Mouse (Mus musculus): ENCODE measurements at regions not wholly inside any gene's neighbourhood (a gene's known extent, or its start where the extent isn't known, plus 50 kb on each side); places are given as distances from the start of the nearest gene placed in this dataset.

DNA sequence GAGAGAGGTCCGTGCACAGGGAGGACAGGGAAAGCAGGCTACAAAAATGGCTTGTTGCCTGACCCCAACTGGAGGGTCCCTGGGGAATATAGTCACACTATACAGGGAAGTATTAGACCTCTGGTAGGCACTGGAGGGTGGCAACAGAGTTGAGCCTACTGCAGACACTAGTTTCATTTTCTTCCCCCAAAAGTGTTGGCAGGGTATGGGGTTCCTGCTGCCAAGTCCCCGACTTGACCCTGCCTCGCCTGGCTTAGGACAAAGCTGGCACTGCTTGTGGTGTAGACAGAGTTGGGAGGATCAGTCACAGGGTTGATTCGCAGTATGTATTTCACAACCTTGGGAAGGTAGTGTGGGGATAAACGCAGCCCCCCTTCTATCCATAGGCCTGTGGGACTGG lies 362.2 kb downstream of the Fam19a5 start:
- Histone ChIP-seq H3K27me3 (ENCODE audit: control insufficient read depth, insufficient read depth, low read length) (no peaks in the 10 kb centered on the region), H3K9me3 (replicated peaks; ENCODE audit: control insufficient read depth, low read length) (no peaks in the 10 kb centered on the region), H3K4me3 (ENCODE audit: low read depth, low read length) (no peak overlapping the region), H3K27ac (replicated peaks; ENCODE audit: low read depth, low read length) (no peak overlapping the region), H3K4me2 (ENCODE audit: low read depth, low read length) (no peak overlapping the region), H3K4me1 (ENCODE audit: control insufficient read depth, insufficient read depth, low read length) (no peaks in the 10 kb centered on the region), H3K9ac (replicated peaks; ENCODE audit: low read length) (no peak overlapping the region), H3K36me3 (replicated peaks; ENCODE audit: control insufficient read depth, insufficient read depth, low read depth, low read length) (no peaks in the 10 kb centered on the region)
- no peak for ATAC-seq (replicated peaks; ENCODE audit: insufficient number of reproducible peaks, low FRiP score, low TSS enrichment, low read depth)
- 86% methylated on average over 5 of the region's 5 CpGs for WGBS
- DNase-seq (ENCODE audit: low spot score) = no peak

GRCm38 (mm10) chr15:87922091-87922490 lies 378.0 kb downstream of the Fam19a5 start:
- Histone ChIP-seq H3K9ac (replicated peaks; ENCODE audit: low read length) (no peak overlapping the region), H3K4me1 (ENCODE audit: control insufficient read depth, insufficient read depth, low read length) (no peaks in the 10 kb centered on the region), H3K36me3 (replicated peaks; ENCODE audit: control insufficient read depth, insufficient read depth, low read depth, low read length) (no peaks in the 10 kb centered on the region), H3K4me3 (ENCODE audit: low read depth, low read length) (no peak overlapping the region), H3K27me3 (ENCODE audit: control insufficient read depth, insufficient read depth, low read length) (no peaks in the 10 kb centered on the region), H3K27ac (replicated peaks; ENCODE audit: low read depth, low read length) (no peak overlapping the region), H3K4me2 (ENCODE audit: low read depth, low read length) (no peak overlapping the region), H3K9me3 (replicated peaks; ENCODE audit: control insufficient read depth, low read length) (no peaks in the 10 kb centered on the region)
- ATAC-seq (replicated peaks; ENCODE audit: insufficient number of reproducible peaks, low FRiP score, low TSS enrichment, low read depth) (no peak), DNase-seq (ENCODE audit: low spot score) (no peak)
- WGBS = 60% methylated on average over 9 of the region's 9 CpGs

GRCm38 (mm10) chr15:87922781-87923446 lies 378.8 kb downstream of the Fam19a5 start:
- Histone ChIP-seq H3K36me3 (replicated peaks; ENCODE audit: control insufficient read depth, insufficient read depth, low read depth, low read length) (no peaks in the 10 kb centered on the region), H3K9me3 (replicated peaks; ENCODE audit: control insufficient read depth, low read length) (no peaks in the 10 kb centered on the region), H3K4me3 (ENCODE audit: low read depth, low read length) (no peak overlapping the region), H3K9ac (replicated peaks; ENCODE audit: low read length) (no peak overlapping the region), H3K4me2 (ENCODE audit: low read depth, low read length) (no peak overlapping the region), H3K27me3 (ENCODE audit: control insufficient read depth, insufficient read depth, low read length) (no peaks in the 10 kb centered on the region), H3K27ac (replicated peaks; ENCODE audit: low read depth, low read length) (no peak overlapping the region), H3K4me1 (ENCODE audit: control insufficient read depth, insufficient read depth, low read length) (no peaks in the 10 kb centered on the region)
- ATAC-seq (replicated peaks; ENCODE audit: insufficient number of reproducible peaks, low FRiP score, low TSS enrichment, low read depth) (no peak), DNase-seq (ENCODE audit: low spot score) (no peak)
- WGBS = 84% methylated on average over 4 of the region's 4 CpGs

GRCm38 (mm10) chr15:87923906-87924305 lies 379.8 kb downstream of the Fam19a5 start:
- H3K36me3 ChIP-seq (replicated peaks; ENCODE audit: control insufficient read depth, insufficient read depth, low read depth, low read length) = no peaks in the 10 kb centered on the region
- DNase-seq (ENCODE audit: low spot score) (no peak), ATAC-seq (replicated peaks; ENCODE audit: insufficient number of reproducible peaks, low FRiP score, low TSS enrichment, low read depth) (no peak)
- no peaks in the 10 kb centered on the region for H3K4me1 ChIP-seq (ENCODE audit: control insufficient read depth, insufficient read depth, low read length)
- no peaks in the 10 kb centered on the region for H3K27me3 ChIP-seq (ENCODE audit: control insufficient read depth, insufficient read depth, low read length)
- no peak overlapping the region for H3K4me2 ChIP-seq (ENCODE audit: low read depth, low read length)
- H3K27ac ChIP-seq (replicated peaks; ENCODE audit: low read depth, low read length) = no peak overlapping the region
- no peaks in the 10 kb centered on the region for H3K9me3 ChIP-seq (replicated peaks; ENCODE audit: control insufficient read depth, low read length)
- no peak overlapping the region for H3K4me3 ChIP-seq (ENCODE audit: low read depth, low read length)
- 36% methylated on average over 9 of the region's 9 CpGs for WGBS
- H3K9ac ChIP-seq (replicated peaks; ENCODE audit: low read length) = no peak overlapping the region

DNA sequence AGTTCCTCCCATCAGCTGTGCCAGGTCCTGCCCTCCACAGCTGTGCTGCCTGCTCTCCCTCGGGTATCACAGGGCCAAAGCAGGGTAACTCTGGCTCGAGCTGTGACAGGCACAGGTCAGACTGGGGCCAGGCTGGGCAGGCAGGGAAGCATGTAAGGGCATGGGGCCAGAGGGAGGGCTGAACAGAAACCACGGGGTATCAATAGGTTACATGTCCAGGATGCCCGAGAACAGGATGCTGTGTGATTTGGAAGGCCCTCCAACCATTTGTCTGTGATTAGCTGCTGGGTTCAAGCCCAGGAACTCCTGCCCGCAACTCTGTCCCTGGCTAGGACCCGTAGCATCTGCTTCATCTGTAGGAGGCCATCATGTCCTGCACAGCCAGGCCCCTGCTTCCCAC lies 391.9 kb downstream of the Fam19a5 start:
- WGBS = 67% methylated on average over 6 of the region's 6 CpGs
- Histone ChIP-seq H3K27ac (replicated peaks; ENCODE audit: low read depth, low read length) (no peak overlapping the region), H3K4me1 (ENCODE audit: control insufficient read depth, insufficient read depth, low read length) (no peaks in the 10 kb centered on the region), H3K4me2 (ENCODE audit: low read depth, low read length) (no peak overlapping the region), H3K4me3 (ENCODE audit: low read depth, low read length) (no peak overlapping the region), H3K27me3 (ENCODE audit: control insufficient read depth, insufficient read depth, low read length) (no peaks in the 10 kb centered on the region), H3K9me3 (replicated peaks; ENCODE audit: control insufficient read depth, low read length) (no peaks in the 10 kb centered on the region), H3K36me3 (replicated peaks; ENCODE audit: control insufficient read depth, insufficient read depth, low read depth, low read length) (no peaks in the 10 kb centered on the region), H3K9ac (replicated peaks; ENCODE audit: low read length) (no peak overlapping the region)
- DNase-seq (ENCODE audit: low spot score) = no peak
- ATAC-seq (replicated peaks; ENCODE audit: insufficient number of reproducible peaks, low FRiP score, low TSS enrichment, low read depth) = no peak

DNA sequence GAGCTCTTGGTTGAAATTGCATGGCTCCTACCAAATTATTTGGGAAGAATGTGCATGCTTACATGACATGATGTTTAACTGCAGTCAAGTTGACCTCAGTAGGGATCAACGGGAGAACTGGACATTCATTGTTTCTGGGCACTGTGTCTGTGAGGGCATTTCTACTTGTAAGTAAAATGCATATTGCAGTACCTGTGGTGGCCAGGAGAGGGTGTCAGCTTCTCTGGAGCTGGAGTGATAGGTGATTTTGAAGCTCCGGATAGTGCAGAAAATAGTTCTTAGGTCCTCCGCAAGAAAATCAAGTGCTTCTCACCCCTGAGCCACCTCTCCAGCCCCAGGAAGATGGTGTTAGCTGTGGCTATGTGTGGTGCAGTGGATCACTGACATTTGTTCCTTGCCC lies 396.7 kb downstream of the Fam19a5 start:
- peak; percentile 69 for DNase-seq (ENCODE audit: low spot score)
- ATAC-seq (replicated peaks; ENCODE audit: insufficient number of reproducible peaks, low FRiP score, low TSS enrichment, low read depth) = no peak
- no peaks in the 10 kb centered on the region for H3K36me3 ChIP-seq (replicated peaks; ENCODE audit: control insufficient read depth, insufficient read depth, low read depth, low read length)
- no peak overlapping the region for H3K4me3 ChIP-seq (ENCODE audit: low read depth, low read length)
- no peak overlapping the region for H3K4me2 ChIP-seq (ENCODE audit: low read depth, low read length)
- H3K9ac ChIP-seq (replicated peaks; ENCODE audit: low read length) = no peak overlapping the region
- no peaks in the 10 kb centered on the region for H3K9me3 ChIP-seq (replicated peaks; ENCODE audit: control insufficient read depth, low read length)
- 61% methylated on average over 3 of the region's 3 CpGs for WGBS
- H3K4me1 ChIP-seq (ENCODE audit: control insufficient read depth, insufficient read depth, low read length) = no peaks in the 10 kb centered on the region
- no peak overlapping the region for H3K27ac ChIP-seq (replicated peaks; ENCODE audit: low read depth, low read length)
- H3K27me3 ChIP-seq (ENCODE audit: control insufficient read depth, insufficient read depth, low read length) = no peaks in the 10 kb centered on the region

DNA sequence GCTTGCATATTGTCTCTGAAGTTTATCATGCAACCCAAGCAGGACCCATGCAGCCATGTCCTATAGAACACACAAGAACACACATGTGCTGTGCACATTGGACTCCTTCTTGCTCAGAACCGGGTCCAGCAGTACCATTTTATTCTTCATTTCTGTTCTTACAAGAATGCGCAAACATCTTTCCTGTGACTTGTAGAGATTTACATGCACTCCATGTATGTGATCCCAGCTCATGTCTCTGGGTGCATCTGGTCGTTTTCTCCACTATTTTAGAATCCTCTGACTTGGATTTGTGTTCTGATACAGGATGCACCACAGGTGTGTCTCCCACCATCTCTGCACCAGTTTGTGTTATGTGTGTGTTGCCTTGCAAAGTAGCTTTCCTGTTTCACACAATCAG lies 408.4 kb downstream of the Fam19a5 start:
- Histone ChIP-seq H3K4me2 (ENCODE audit: low read depth, low read length) (no peak overlapping the region), H3K27me3 (ENCODE audit: control insufficient read depth, insufficient read depth, low read length) (no peaks in the 10 kb centered on the region), H3K9me3 (replicated peaks; ENCODE audit: control insufficient read depth, low read length) (no peaks in the 10 kb centered on the region), H3K9ac (replicated peaks; ENCODE audit: low read length) (no peak overlapping the region), H3K4me1 (ENCODE audit: control insufficient read depth, insufficient read depth, low read length) (no peaks in the 10 kb centered on the region), H3K4me3 (ENCODE audit: low read depth, low read length) (no peak overlapping the region), H3K27ac (replicated peaks; ENCODE audit: low read depth, low read length) (no peak overlapping the region), H3K36me3 (replicated peaks; ENCODE audit: control insufficient read depth, insufficient read depth, low read depth, low read length) (no peaks in the 10 kb centered on the region)
- 76% methylated on average over 3 of the region's 3 CpGs for WGBS
- ATAC-seq (replicated peaks; ENCODE audit: insufficient number of reproducible peaks, low FRiP score, low TSS enrichment, low read depth) = no peak
- DNase-seq (ENCODE audit: low spot score) = no peak

- H3K9me3 ChIP-seq (replicated peaks; ENCODE audit: control insufficient read depth, low read length) = no peaks in the 10 kb centered on the region
- H3K36me3 ChIP-seq (replicated peaks; ENCODE audit: control insufficient read depth, insufficient read depth, low read depth, low read length) = no peaks in the 10 kb centered on the region
- DNase-seq (ENCODE audit: low spot score) (no peak), ATAC-seq (replicated peaks; ENCODE audit: insufficient number of reproducible peaks, low FRiP score, low TSS enrichment, low read depth) (no peak)
- no peak overlapping the region for H3K9ac ChIP-seq (replicated peaks; ENCODE audit: low read length)
- no peak overlapping the region for H3K4me3 ChIP-seq (ENCODE audit: low read depth, low read length)
- WGBS = 68% methylated on average over 5 of the region's 5 CpGs
- no peak overlapping the region for H3K27ac ChIP-seq (replicated peaks; ENCODE audit: low read depth, low read length)
- H3K4me1 ChIP-seq (ENCODE audit: control insufficient read depth, insufficient read depth, low read length) = no peaks in the 10 kb centered on the region
- no peaks in the 10 kb centered on the region for H3K27me3 ChIP-seq (ENCODE audit: control insufficient read depth, insufficient read depth, low read length)
- H3K4me2 ChIP-seq (ENCODE audit: low read depth, low read length) = no peak overlapping the region
Measured at GRCm38 (mm10) chr15:87955685-87956256, 411.7 kb downstream of the Fam19a5 start.

All from embryonic facial prominence, embryonic 11.5 days (tissue).